Mouse (Mus musculus): ENCODE data around the gene Hs3st2. TPM values are rescaled to one million over a fixed set of nuclear protein-coding genes. Genes with fewer than 3 reads are reported as not detected.

Hs3st2 gene
- polyA plus RNA-seq, 2 experiments from 2014 or later = not detected

- no peak for ATAC-seq
Observed at GRCm38 (mm10) chr7:121549329-121550022, 157.8 kb downstream of the Hs3st2 start.

Measured in activated CD4-positive, CD25-positive, alpha-beta regulatory T cell, adult 4 months (primary cell).